Mouse (Mus musculus) kidney, adult 2 months (tissue): ENCODE measurements at regions not wholly inside any gene's neighbourhood (a gene's known extent, or its start where the extent isn't known, plus 50 kb on each side); places are given as distances from the start of the nearest gene placed in this dataset.

ENCODE experiments used
- CTCF ChIP-seq: fragments of 200-500 bp; conservative IDR thresholded peaks from 2 replicates; pipeline ENCODE4 v1.5.1; 2011; ENCODE audit warnings: low read depth, mild to moderate bottlenecking, control low read depth, low read length, moderate library complexity, mixed read lengths; ENCODE audit not compliant: insufficient read depth, insufficient read length
- POLR2A ChIP-seq: fragments of 200-500 bp; IDR thresholded peaks from one replicate; pipeline ENCODE4 v1.6.1; 2011; ENCODE audit warnings: low read depth, low read length, control low read depth

DNA sequence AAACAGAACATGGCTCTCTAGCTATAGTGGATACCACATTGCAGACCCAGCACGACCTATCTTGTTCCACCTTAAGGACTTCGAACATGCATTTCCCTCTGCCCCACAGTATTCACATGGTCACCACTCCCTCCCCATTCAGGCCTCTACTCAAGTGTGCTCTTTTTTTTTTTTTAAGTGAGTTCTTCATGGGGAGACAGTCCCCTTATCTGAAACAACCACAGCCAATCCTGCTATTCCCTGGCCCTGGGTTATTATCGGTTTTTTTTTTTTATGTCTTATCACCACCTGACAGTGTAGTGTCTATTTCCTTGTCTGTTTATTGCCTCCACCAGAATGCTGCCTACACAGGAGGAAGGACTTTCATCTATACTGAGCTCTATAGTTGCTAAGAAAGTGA, 125.6 kb upstream of the Parp11 start:
- TF ChIP-seq CTCF = no peak
- no peak for TF ChIP-seq POLR2A
